ENCODE assay signal across 17 mouse cellular contexts in genomic region chr7:4091170-4091569, GRCm38 (mm10). TPM values are rescaled to one million over a fixed set of nuclear protein-coding genes. Genes with fewer than 3 reads are reported as not detected.
DNase-seq lines count a peak whose midpoint lies in the region; ATAC-seq and TF ChIP-seq lines count a peak whose summit lies in the region.
"Had no signal": no experiment of that assay in that cellular context is flagged by ENCODE, and none has a peak within 500 bp of the region (broad histone marks: within the 10 kb centered on the region; RNA-seq: fewer than 3 reads in every experiment).

No protein-coding gene starts in this region.

- no peak overlapping the region for H3K4me3 ChIP-seq in midbrain, postnatal 0 days (ENCODE audit: low read depth, low read length)
- H3K4me3 ChIP-seq in midbrain, embryonic 15.5 days, result no peak overlapping the region
- H3K4me3 ChIP-seq in intestine, postnatal 0 days (ENCODE audit: low read depth, low read length), result no peak overlapping the region
- H3K4me3 ChIP-seq: embryonic facial prominence, embryonic 13.5 days; forebrain, embryonic 15.5 days; heart, embryonic 10.5 days; hindbrain, embryonic 15.5 days; liver, embryonic 15.5 days; neural tube, embryonic 13.5 days; stomach, embryonic 15.5 days had no signal

- peak; percentile 15 for DNase-seq in midbrain, postnatal 0 days (ENCODE audit: low spot score)
- peak; percentile 13 for DNase-seq in R1 (ENCODE audit: low read depth, low spot score)
- DNase-seq in lung, adult 18-20 months, result no peak
- DNase-seq: cerebellum, adult 2 months; gastrocnemius, postnatal 14 days; thymus, postnatal 4 days had no signal

- no peak overlapping the region for H3K27ac ChIP-seq in midbrain, postnatal 0 days (ENCODE audit: low read depth, low read length)
- H3K27ac ChIP-seq in midbrain, embryonic 15.5 days, result no peak overlapping the region
- no peak overlapping the region for H3K27ac ChIP-seq in intestine, postnatal 0 days (ENCODE audit: low read depth, low read length)
- H3K27ac ChIP-seq: embryonic facial prominence, embryonic 13.5 days; forebrain, embryonic 15.5 days; heart, embryonic 10.5 days; hindbrain, embryonic 15.5 days; liver, embryonic 15.5 days; neural tube, embryonic 13.5 days; stomach, embryonic 15.5 days had no signal

- no peak overlapping the region for H3K4me2 ChIP-seq in midbrain, postnatal 0 days (ENCODE audit: low read depth, low read length, poor library complexity, severe bottlenecking)
- H3K4me2 ChIP-seq in midbrain, embryonic 15.5 days, result no peak overlapping the region
- H3K4me2 ChIP-seq in intestine, postnatal 0 days (replicated peaks; ENCODE audit: low read depth), result no peak overlapping the region
- H3K4me2 ChIP-seq: embryonic facial prominence, embryonic 13.5 days; forebrain, embryonic 15.5 days; hindbrain, embryonic 15.5 days; liver, embryonic 15.5 days; neural tube, embryonic 13.5 days; stomach, embryonic 15.5 days had no signal

- H3K27me3 ChIP-seq in midbrain, postnatal 0 days (ENCODE audit: insufficient read depth, low read length), result no peaks in the 10 kb centered on the region
- no peaks in the 10 kb centered on the region for H3K27me3 ChIP-seq in midbrain, embryonic 15.5 days (replicated peaks)
- H3K27me3 ChIP-seq in intestine, postnatal 0 days (replicated peaks; ENCODE audit: control insufficient read depth, insufficient read depth, low read length), result no peaks in the 10 kb centered on the region
- H3K27me3 ChIP-seq: embryonic facial prominence, embryonic 13.5 days; forebrain, embryonic 15.5 days; hindbrain, embryonic 15.5 days; liver, embryonic 15.5 days; neural tube, embryonic 13.5 days; stomach, embryonic 15.5 days had no signal

- no peak for ATAC-seq in midbrain, postnatal 0 days (ENCODE audit: low FRiP score)
- ATAC-seq in midbrain, embryonic 15.5 days (replicated peaks), result no peak
- ATAC-seq in megakaryocyte progenitor cell, adult 5-6 weeks (replicated peaks; ENCODE audit: poor library complexity), result peak; percentile 49
- ATAC-seq in frontal cortex, adult (ENCODE audit: low TSS enrichment), result no peak
- ATAC-seq in intestine, postnatal 0 days, result no peak
- ATAC-seq: forebrain, embryonic 15.5 days had no signal

- no peak for TF ChIP-seq CTCF in midbrain, postnatal 0 days (IDR thresholded peaks at IDR 0.05)
- TF ChIP-seq CTCF in intestine, postnatal 0 days (IDR thresholded peaks at IDR 0.05; ENCODE audit: low read depth), result no peak

- H3K4me1 ChIP-seq in midbrain, postnatal 0 days (ENCODE audit: insufficient read depth, low read length), result no peaks in the 10 kb centered on the region
- H3K4me1 ChIP-seq in midbrain, embryonic 15.5 days, result no peaks in the 10 kb centered on the region
- H3K4me1 ChIP-seq in intestine, postnatal 0 days (replicated peaks; ENCODE audit: control insufficient read depth, insufficient read depth, low read length), result no peaks in the 10 kb centered on the region
- H3K4me1 ChIP-seq: embryonic facial prominence, embryonic 13.5 days; forebrain, embryonic 15.5 days; hindbrain, embryonic 15.5 days; neural tube, embryonic 13.5 days; stomach, embryonic 15.5 days had no signal

- no peaks in the 10 kb centered on the region for H3K9me3 ChIP-seq in midbrain, postnatal 0 days (ENCODE audit: low read length)
- H3K9me3 ChIP-seq in midbrain, embryonic 15.5 days, result no peaks in the 10 kb centered on the region
- no peaks in the 10 kb centered on the region for H3K9me3 ChIP-seq in intestine, postnatal 0 days (ENCODE audit: control insufficient read depth)
- H3K9me3 ChIP-seq: embryonic facial prominence, embryonic 13.5 days; forebrain, embryonic 15.5 days; heart, embryonic 10.5 days; hindbrain, embryonic 15.5 days; liver, embryonic 15.5 days; neural tube, embryonic 13.5 days; stomach, embryonic 15.5 days had no signal

- no peaks in the 10 kb centered on the region for H3K36me3 ChIP-seq in midbrain, postnatal 0 days (ENCODE audit: insufficient read depth, low read length)
- H3K36me3 ChIP-seq in midbrain, embryonic 15.5 days (replicated peaks), result no peaks in the 10 kb centered on the region
- no peaks in the 10 kb centered on the region for H3K36me3 ChIP-seq in intestine, postnatal 0 days (ENCODE audit: control insufficient read depth, insufficient read depth)
- H3K36me3 ChIP-seq: embryonic facial prominence, embryonic 13.5 days; forebrain, embryonic 15.5 days; heart, embryonic 10.5 days; hindbrain, embryonic 15.5 days; liver, embryonic 15.5 days; neural tube, embryonic 13.5 days; stomach, embryonic 15.5 days had no signal

- H3K9ac ChIP-seq in midbrain, postnatal 0 days (replicated peaks; ENCODE audit: low read length, poor library complexity, severe bottlenecking), result no peak overlapping the region
- no peak overlapping the region for H3K9ac ChIP-seq in midbrain, embryonic 15.5 days
- no peak overlapping the region for H3K9ac ChIP-seq in intestine, postnatal 0 days (ENCODE audit: low read depth, low read length)
- H3K9ac ChIP-seq: embryonic facial prominence, embryonic 13.5 days; forebrain, embryonic 15.5 days; hindbrain, embryonic 15.5 days; liver, embryonic 15.5 days; neural tube, embryonic 13.5 days; stomach, embryonic 15.5 days had no signal

- 39% methylated on average over 8 of the region's 8 CpGs for WGBS in midbrain, postnatal 0 days
- 52% methylated on average over 8 of the region's 8 CpGs for WGBS in midbrain, embryonic 15.5 days
- WGBS in intestine, postnatal 0 days, result 44% methylated on average over 8 of the region's 8 CpGs

RNA-seq across cellular contexts. Expression of gene Ttyh1, which starts 28.0 kb away (rescaled TPM):
- 433 and 742 TPM in 2 replicates for total RNA-seq in midbrain, postnatal 0 days (2014; rRNA removed)
- polyA plus RNA-seq in midbrain, postnatal 0 days (2015; fragmentation: Nextera tagmentation; extraction: Ambion mirVana), result 186 and 226 TPM in 2 replicates
- polyA plus RNA-seq in midbrain, embryonic 15.5 days (2015; fragmentation: Nextera tagmentation; extraction: Ambion mirVana), result 115 and 144 TPM in 2 replicates
- total RNA-seq in megakaryocyte progenitor cell, adult 5-6 weeks (2015), result 0.12 and 0.39 TPM in 2 replicates
- 0.17 TPM in 1 of 2 replicates, not detected in the other for total RNA-seq in megakaryocyte progenitor cell, adult 5-6 weeks (2017)
- polyA plus RNA-seq in intestine, postnatal 0 days (2015; fragmentation: Nextera tagmentation; extraction: Ambion mirVana), result 2.6 and 3.7 TPM in 2 replicates

RNA-seq across cellular contexts. Expression of gene Lair1, which starts 28.2 kb away (rescaled TPM):
- 3.4 and 6.5 TPM in 2 replicates for total RNA-seq in midbrain, postnatal 0 days (2014; rRNA removed)
- polyA plus RNA-seq in midbrain, postnatal 0 days (2015; fragmentation: Nextera tagmentation; extraction: Ambion mirVana), result 2.4 and 4.2 TPM in 2 replicates
- polyA plus RNA-seq in midbrain, embryonic 15.5 days (2015; fragmentation: Nextera tagmentation; extraction: Ambion mirVana), result 1.7 and 1.9 TPM in 2 replicates
- total RNA-seq in megakaryocyte progenitor cell, adult 5-6 weeks (2015), result 51.8 and 65.6 TPM in 2 replicates
- 80.4 and 95.9 TPM in 2 replicates for total RNA-seq in megakaryocyte progenitor cell, adult 5-6 weeks (2017)
- polyA plus RNA-seq in intestine, postnatal 0 days (2015; fragmentation: Nextera tagmentation; extraction: Ambion mirVana), result 3.5 and 3.7 TPM in 2 replicates

RNA-seq across cellular contexts. Expression of gene Leng8, which starts 45.7 kb away (rescaled TPM):
- 176 and 253 TPM in 2 replicates for total RNA-seq in midbrain, postnatal 0 days (2014; rRNA removed)
- 52.7 and 64.1 TPM in 2 replicates for polyA plus RNA-seq in midbrain, postnatal 0 days (2015; fragmentation: Nextera tagmentation; extraction: Ambion mirVana)
- 102 and 104 TPM in 2 replicates for polyA plus RNA-seq in midbrain, embryonic 15.5 days (2015; fragmentation: Nextera tagmentation; extraction: Ambion mirVana)
- total RNA-seq in megakaryocyte progenitor cell, adult 5-6 weeks (2015), result 23.2 and 36.4 TPM in 2 replicates
- 19.5 and 24.1 TPM in 2 replicates for total RNA-seq in megakaryocyte progenitor cell, adult 5-6 weeks (2017)
- polyA plus RNA-seq in intestine, postnatal 0 days (2015; fragmentation: Nextera tagmentation; extraction: Ambion mirVana), result 13.8 and 15.2 TPM in 2 replicates

RNA-seq across cellular contexts. Expression of gene Leng9, which starts 59.0 kb away (rescaled TPM):
- 3.3 and 4.9 TPM in 2 replicates for total RNA-seq in midbrain, postnatal 0 days (2014; rRNA removed)
- 4.7 and 5.3 TPM in 2 replicates for polyA plus RNA-seq in midbrain, postnatal 0 days (2015; fragmentation: Nextera tagmentation; extraction: Ambion mirVana)
- polyA plus RNA-seq in midbrain, embryonic 15.5 days (2015; fragmentation: Nextera tagmentation; extraction: Ambion mirVana), result 5.2 and 6.0 TPM in 2 replicates
- 0.72 and 1.5 TPM in 2 replicates for total RNA-seq in megakaryocyte progenitor cell, adult 5-6 weeks (2015)
- 2.2 and 2.9 TPM in 2 replicates for total RNA-seq in megakaryocyte progenitor cell, adult 5-6 weeks (2017)
- 14.1 and 16.0 TPM in 2 replicates for polyA plus RNA-seq in intestine, postnatal 0 days (2015; fragmentation: Nextera tagmentation; extraction: Ambion mirVana)

Comparison
In these comparisons a context has a peak if more than half of its experiments do, and no peak if none do; other contexts are left out.
1. DNase-seq: peak in midbrain, postnatal 0 days (single experiment) and R1 (single experiment); none in lung, adult 18-20 months (0 of 2).
2. RNA of gene Ttyh1, which starts 28.0 kb away (polyA plus RNA-seq): 186 to 226 TPM in midbrain, postnatal 0 days and 115 to 144 TPM in midbrain, embryonic 15.5 days; 2.6 to 3.7 TPM in intestine, postnatal 0 days; every median in the first group is over 10 times any median in the second.